In the genomic region with DNA sequence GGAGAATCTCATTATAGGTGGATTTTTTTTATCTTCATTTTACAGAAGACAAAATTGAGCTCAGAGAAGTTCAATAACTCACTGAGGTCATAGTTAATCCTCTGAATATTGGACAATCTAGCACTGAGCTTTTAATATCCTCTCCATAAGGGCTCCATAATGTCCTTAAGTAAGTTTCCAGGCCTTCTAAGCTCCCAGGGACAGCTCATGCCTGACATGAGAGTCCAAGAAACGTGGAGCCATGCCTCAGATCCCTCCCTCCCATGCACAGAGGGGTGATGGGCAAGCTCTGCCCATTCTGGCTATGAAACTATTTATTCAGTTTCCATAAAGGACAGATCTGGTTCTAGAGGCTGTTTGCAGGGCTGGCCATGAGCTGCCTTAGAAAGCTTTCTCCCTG, we compare ENCODE assay signal across 17 mouse cellular contexts.
"Had no signal": no experiment of that assay in that cellular context is flagged by ENCODE, and none has a peak within 500 bp of the region (broad histone marks: within the 10 kb centered on the region; RNA-seq: fewer than 3 reads in every experiment).

No protein-coding gene starts in this region.

- H3K9ac ChIP-seq: lung, embryonic 15.5 days; midbrain, embryonic 13.5 days; midbrain, embryonic 15.5 days; neural tube, embryonic 12.5 days; stomach, embryonic 15.5 days had no signal

- H3K4me2 ChIP-seq: lung, embryonic 15.5 days; midbrain, embryonic 11.5 days; midbrain, embryonic 13.5 days; midbrain, embryonic 15.5 days; neural tube, embryonic 12.5 days; stomach, embryonic 15.5 days had no signal

- H3K4me1 ChIP-seq: neural tube, embryonic 12.5 days had no signal

- DNase-seq: lung, adult 2 months; lung, postnatal 14 days; lung, postnatal 36 days; right cerebral cortex, postnatal 14 days; thymus, adult 2 months; thymus, postnatal 25 days; thymus, postnatal 4 days had no signal

- H3K27me3 ChIP-seq: lung, embryonic 15.5 days; megakaryocyte, embryonic 14.5 days; midbrain, embryonic 13.5 days; midbrain, embryonic 15.5 days; neural tube, embryonic 12.5 days; stomach, embryonic 15.5 days had no signal

- H3K27ac ChIP-seq: lung, embryonic 15.5 days; macrophage; midbrain, embryonic 13.5 days; midbrain, embryonic 15.5 days; neural tube, embryonic 12.5 days; stomach, embryonic 15.5 days; stomach, postnatal 0 days had no signal

- H3K36me3 ChIP-seq: lung, embryonic 15.5 days; midbrain, embryonic 13.5 days; midbrain, embryonic 15.5 days; neural tube, embryonic 12.5 days; stomach, embryonic 15.5 days had no signal

- H3K9me3 ChIP-seq: lung, embryonic 15.5 days; megakaryocyte, embryonic 14.5 days; midbrain, embryonic 13.5 days; midbrain, embryonic 15.5 days; neural tube, embryonic 12.5 days; stomach, embryonic 15.5 days had no signal

- ATAC-seq: lung, postnatal 0 days; midbrain, embryonic 13.5 days; midbrain, embryonic 15.5 days had no signal

- H3K4me3 ChIP-seq: lung, embryonic 15.5 days; megakaryocyte, embryonic 14.5 days; midbrain, embryonic 13.5 days; midbrain, embryonic 15.5 days; neural tube, embryonic 12.5 days; stomach, embryonic 15.5 days had no signal
